Mouse (Mus musculus): ENCODE measurements around the gene Adamts8. TPM values are rescaled to one million over a fixed set of nuclear protein-coding genes. Genes with fewer than 3 reads are reported as not detected.

Gene Adamts8
- polyA plus RNA-seq, 1 experiment from 2014 or later: 10.7 TPM

DNA sequence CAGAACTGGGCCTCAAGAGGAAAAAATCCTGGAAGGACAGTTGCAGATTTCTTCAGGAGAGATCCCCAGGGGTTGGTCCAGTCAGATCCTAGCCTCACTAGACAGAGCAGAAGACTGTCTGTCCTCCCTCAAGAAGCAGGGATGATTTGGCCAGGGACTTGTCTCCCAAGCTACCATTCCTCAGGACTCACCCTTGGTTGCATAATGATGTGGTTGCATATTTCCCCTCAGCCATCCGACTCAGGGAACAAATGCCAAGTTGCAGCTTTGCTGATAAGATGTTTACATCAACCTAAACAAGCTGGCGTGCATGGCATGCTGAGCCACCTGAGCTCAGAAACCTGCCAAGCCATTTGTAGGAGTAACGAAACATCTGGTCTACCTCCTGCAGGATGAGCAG, 7.1 kb downstream of the Adamts8 start:
- Histone ChIP-seq H3K36me3 (ENCODE audit: insufficient read depth, low read length) (no peaks in the 10 kb centered on the region), H3K4me2 (replicated peaks; ENCODE audit: low read depth, low read length) (no peak overlapping the region), H3K9me3 (ENCODE audit: low read length) (no peaks in the 10 kb centered on the region), H3K9ac (replicated peaks; ENCODE audit: low read depth) (no peak overlapping the region), H3K27me3 (replicated peaks; ENCODE audit: insufficient read depth, low read length) (peaks cover 13% of the 10 kb centered on the region; the same call in 1 of the 2 replicates), H3K4me1 (ENCODE audit: insufficient read depth, low read depth, low read length) (no peaks in the 10 kb centered on the region), H3K4me3 (ENCODE audit: low read depth, low read length) (no peak overlapping the region), H3K27ac (ENCODE audit: low read length) (no peak overlapping the region)
- ATAC-seq: peak; percentile 74
- peak; percentile 59 for TF ChIP-seq EP300 (IDR thresholded peaks at IDR 0.05)
- TF ChIP-seq CTCF (IDR thresholded peaks at IDR 0.05): no peak
- peak; percentile 76 for DNase-seq (ENCODE audit: low spot score)
- WGBS: 50% methylated on average over 3 of the region's 3 CpGs

- ATAC-seq (no peak), DNase-seq (ENCODE audit: low spot score) (no peak)
- Histone ChIP-seq H3K9ac (replicated peaks; ENCODE audit: low read depth) (no peak overlapping the region), H3K4me2 (replicated peaks; ENCODE audit: low read depth, low read length) (no peak overlapping the region), H3K9me3 (ENCODE audit: low read length) (no peaks in the 10 kb centered on the region), H3K36me3 (ENCODE audit: insufficient read depth, low read length) (no peaks in the 10 kb centered on the region), H3K4me3 (ENCODE audit: low read depth, low read length) (no peak overlapping the region), H3K27ac (ENCODE audit: low read length) (no peak overlapping the region), H3K4me1 (ENCODE audit: insufficient read depth, low read depth, low read length) (no peaks in the 10 kb centered on the region), H3K27me3 (replicated peaks; ENCODE audit: insufficient read depth, low read length) (peaks cover 8% of the 10 kb centered on the region; the same call in 1 of the 2 replicates)
- 51% methylated on average over 4 of the region's 4 CpGs for WGBS
- TF ChIP-seq EP300 (IDR thresholded peaks at IDR 0.05): no peak; the same call in 1 of the 2 replicates
- TF ChIP-seq CTCF (IDR thresholded peaks at IDR 0.05): no peak
Observed at GRCm38 (mm10) chr9:30949971-30950370, 7.6 kb downstream of the Adamts8 start.

DNA sequence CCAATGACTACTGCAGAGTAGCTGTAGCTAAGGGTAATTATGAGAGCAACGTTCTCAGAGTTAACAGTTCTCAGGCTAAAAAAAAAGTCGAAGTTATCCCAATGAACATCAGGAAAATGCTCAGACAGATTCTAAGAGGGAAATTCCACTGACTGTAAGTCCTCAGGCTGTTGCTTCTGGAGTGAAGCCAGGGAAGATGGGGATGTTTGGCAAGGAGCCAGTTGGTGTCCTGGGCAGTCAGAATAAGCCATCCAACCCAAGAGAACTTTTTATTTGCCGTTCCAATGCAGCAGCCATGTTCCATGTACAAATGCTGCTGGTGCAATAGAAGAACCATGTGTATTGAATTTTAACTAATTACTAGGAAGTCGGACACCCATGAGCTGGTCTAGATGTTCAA, 8.2 kb downstream of the Adamts8 start:
- peak; percentile 35 for DNase-seq (ENCODE audit: low spot score)
- no peak overlapping the region for H3K4me2 ChIP-seq (replicated peaks; ENCODE audit: low read depth, low read length)
- no peaks in the 10 kb centered on the region for H3K4me1 ChIP-seq (ENCODE audit: insufficient read depth, low read depth, low read length)
- 42% methylated on average over 4 of the region's 4 CpGs for WGBS
- no peaks in the 10 kb centered on the region for H3K36me3 ChIP-seq (ENCODE audit: insufficient read depth, low read length)
- no peak overlapping the region for H3K4me3 ChIP-seq (ENCODE audit: low read depth, low read length)
- no peak overlapping the region for H3K27ac ChIP-seq (ENCODE audit: low read length)
- H3K27me3 ChIP-seq (replicated peaks; ENCODE audit: insufficient read depth, low read length): peaks cover 3% of the 10 kb centered on the region; the same call in 1 of the 2 replicates
- no peak for ATAC-seq
- H3K9ac ChIP-seq (replicated peaks; ENCODE audit: low read depth): no peak overlapping the region
- H3K9me3 ChIP-seq (ENCODE audit: low read length): no peaks in the 10 kb centered on the region
- no peak for TF ChIP-seq EP300 (IDR thresholded peaks at IDR 0.05)
- TF ChIP-seq CTCF (IDR thresholded peaks at IDR 0.05): no peak

DNA sequence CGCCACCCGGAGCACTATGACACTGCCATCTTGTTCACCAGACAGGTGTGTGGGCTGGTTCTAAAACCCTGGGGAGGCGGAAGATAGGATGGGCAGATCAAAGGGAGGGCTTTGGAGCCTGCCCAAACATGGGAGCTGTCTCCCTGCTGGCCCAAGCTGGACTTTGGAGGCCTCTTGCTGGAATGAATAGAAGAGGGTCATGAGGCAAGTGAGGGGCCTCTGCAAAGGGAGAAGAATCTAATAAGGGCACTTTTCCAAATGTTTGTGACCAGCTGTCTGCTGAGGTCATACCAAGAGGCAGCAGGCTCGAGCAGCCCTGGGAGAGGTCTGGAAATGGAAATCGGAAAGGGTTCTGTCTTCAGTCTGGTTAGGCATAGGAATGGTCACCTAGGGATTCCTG, 9.1 kb downstream of the Adamts8 start:
- Histone ChIP-seq H3K4me1 (ENCODE audit: insufficient read depth, low read depth, low read length) (no peaks in the 10 kb centered on the region), H3K4me3 (ENCODE audit: low read depth, low read length) (no peak overlapping the region), H3K4me2 (replicated peaks; ENCODE audit: low read depth, low read length) (no peak overlapping the region), H3K9ac (replicated peaks; ENCODE audit: low read depth) (no peak overlapping the region), H3K27ac (ENCODE audit: low read length) (no peak overlapping the region), H3K9me3 (ENCODE audit: low read length) (no peaks in the 10 kb centered on the region), H3K36me3 (ENCODE audit: insufficient read depth, low read length) (no peaks in the 10 kb centered on the region), H3K27me3 (replicated peaks; ENCODE audit: insufficient read depth, low read length) (no peaks in the 10 kb centered on the region)
- TF ChIP-seq EP300 (IDR thresholded peaks at IDR 0.05) (no peak), CTCF (IDR thresholded peaks at IDR 0.05) (no peak)
- 66% methylated on average over 5 of the region's 5 CpGs for WGBS
- DNase-seq (ENCODE audit: low spot score) (peak; percentile 48), ATAC-seq (peak; percentile 39)

DNA sequence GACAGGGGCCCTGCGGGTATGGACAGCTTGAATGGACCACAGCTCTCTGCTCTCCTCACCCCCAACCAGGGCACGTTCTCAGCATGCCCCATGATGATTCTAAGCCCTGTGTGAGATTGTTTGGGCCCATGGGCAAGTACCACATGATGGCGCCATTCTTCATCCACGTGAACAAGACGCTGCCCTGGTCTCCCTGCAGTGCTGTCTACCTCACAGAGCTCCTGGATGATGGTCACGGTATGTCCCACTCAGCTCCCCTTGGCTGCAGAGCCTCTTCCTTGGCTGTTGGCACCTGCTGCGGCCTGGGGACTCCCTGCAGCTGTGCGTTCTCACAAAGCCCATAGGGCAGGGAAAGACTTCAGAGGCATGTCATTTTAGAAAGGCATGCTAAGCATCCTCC, 10.9 kb downstream of the Adamts8 start:
- ATAC-seq (no peak), DNase-seq (ENCODE audit: low spot score) (peak; percentile 29)
- H3K4me2 ChIP-seq (replicated peaks; ENCODE audit: low read depth, low read length): no peak overlapping the region
- no peaks in the 10 kb centered on the region for H3K4me1 ChIP-seq (ENCODE audit: insufficient read depth, low read depth, low read length)
- H3K27ac ChIP-seq (ENCODE audit: low read length): no peak overlapping the region
- TF ChIP-seq CTCF (IDR thresholded peaks at IDR 0.05) (peak; percentile 61), EP300 (IDR thresholded peaks at IDR 0.05) (no peak)
- no peak overlapping the region for H3K4me3 ChIP-seq (ENCODE audit: low read depth, low read length)
- WGBS: 55% methylated on average over 8 of the region's 8 CpGs
- no peaks in the 10 kb centered on the region for H3K9me3 ChIP-seq (ENCODE audit: low read length)
- H3K36me3 ChIP-seq (ENCODE audit: insufficient read depth, low read length): no peaks in the 10 kb centered on the region
- H3K9ac ChIP-seq (replicated peaks; ENCODE audit: low read depth): no peak overlapping the region
- no peaks in the 10 kb centered on the region for H3K27me3 ChIP-seq (replicated peaks; ENCODE audit: insufficient read depth, low read length)

DNA sequence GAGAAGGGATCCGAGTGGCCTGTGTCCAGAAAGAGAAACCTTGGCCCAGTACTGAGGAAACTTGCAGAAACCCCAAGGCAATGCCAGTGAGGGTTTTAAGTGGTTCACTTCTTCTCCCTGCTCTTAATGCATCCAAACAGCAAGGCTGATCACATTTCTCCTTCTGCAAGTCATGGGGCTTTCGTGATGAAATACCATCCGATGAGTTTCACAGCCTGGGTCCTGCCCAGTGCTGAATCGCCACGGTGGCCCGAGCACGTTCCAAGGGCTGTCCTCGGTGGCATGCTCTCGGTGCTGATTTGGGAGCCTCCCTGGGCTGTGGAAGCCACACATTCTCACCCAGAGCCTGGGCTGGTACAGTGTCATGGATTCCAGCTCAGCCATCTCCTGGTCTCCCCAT, 12.9 kb downstream of the Adamts8 start:
- WGBS: 83% methylated on average over 9 of the region's 9 CpGs
- ATAC-seq: no peak
- no peak for TF ChIP-seq CTCF (IDR thresholded peaks at IDR 0.05)
- TF ChIP-seq EP300 (IDR thresholded peaks at IDR 0.05): no peak
- H3K4me1 ChIP-seq (ENCODE audit: insufficient read depth, low read depth, low read length): no peaks in the 10 kb centered on the region
- no peak overlapping the region for H3K4me3 ChIP-seq (ENCODE audit: low read depth, low read length)
- H3K9ac ChIP-seq (replicated peaks; ENCODE audit: low read depth): no peak overlapping the region
- no peaks in the 10 kb centered on the region for H3K27me3 ChIP-seq (replicated peaks; ENCODE audit: insufficient read depth, low read length)
- no peak overlapping the region for H3K27ac ChIP-seq (ENCODE audit: low read length)
- H3K36me3 ChIP-seq (ENCODE audit: insufficient read depth, low read length): no peaks in the 10 kb centered on the region
- H3K9me3 ChIP-seq (ENCODE audit: low read length): no peaks in the 10 kb centered on the region
- no peak overlapping the region for H3K4me2 ChIP-seq (replicated peaks; ENCODE audit: low read depth, low read length)
- no peak for DNase-seq (ENCODE audit: low spot score)

DNA sequence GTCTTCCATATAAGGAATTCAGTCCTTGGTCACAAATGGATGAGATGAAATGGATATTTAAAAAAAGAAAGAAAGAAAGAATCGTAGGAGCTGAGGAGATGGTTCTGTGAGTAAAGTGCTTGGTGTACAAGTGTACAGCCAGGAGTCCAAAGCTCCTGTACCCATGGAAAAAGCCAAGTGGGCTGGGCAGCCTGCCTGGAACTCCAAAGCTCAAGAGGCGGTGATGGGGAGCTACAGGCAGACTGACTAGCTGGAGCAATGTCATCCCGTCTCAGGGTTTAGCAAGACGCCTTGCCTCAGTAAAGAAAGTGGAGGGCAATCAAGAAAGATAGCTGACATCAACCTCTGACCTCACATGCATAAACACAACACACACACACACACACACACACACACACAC, 21.4 kb downstream of the Adamts8 start:
- Histone ChIP-seq H3K9me3 (ENCODE audit: low read length) (no peaks in the 10 kb centered on the region), H3K9ac (replicated peaks; ENCODE audit: low read depth) (no peak overlapping the region), H3K27me3 (replicated peaks; ENCODE audit: insufficient read depth, low read length) (no peaks in the 10 kb centered on the region), H3K36me3 (ENCODE audit: insufficient read depth, low read length) (no peaks in the 10 kb centered on the region), H3K27ac (ENCODE audit: low read length) (no peak overlapping the region), H3K4me3 (ENCODE audit: low read depth, low read length) (no peak overlapping the region), H3K4me2 (replicated peaks; ENCODE audit: low read depth, low read length) (no peak overlapping the region), H3K4me1 (ENCODE audit: insufficient read depth, low read depth, low read length) (no peaks in the 10 kb centered on the region)
- TF ChIP-seq EP300 (IDR thresholded peaks at IDR 0.05) (no peak), CTCF (IDR thresholded peaks at IDR 0.05) (no peak)
- peak; percentile 48 for ATAC-seq
- DNase-seq (ENCODE audit: low spot score): no peak
- WGBS: 69% methylated on average over 4 of the region's 4 CpGs
